Mouse (Mus musculus): Measurements from ENCODE around the gene Zfp870. TPM values are rescaled to one million over a fixed set of nuclear protein-coding genes. Genes with fewer than 3 reads are reported as not detected.
A peak's percentile ranks its signal among the peaks of the same experiment; 100 is the strongest.

Gene Zfp870
- polyA plus RNA-seq (2015; fragmentation: Nextera tagmentation; extraction: Ambion mirVana): 2.9 and 3.0 TPM in 2 replicates

- H3K4me2 ChIP-seq (replicated peaks; ENCODE audit: low read depth): peak within 1 kb of the TSS; percentile 83
- H3K27me3 ChIP-seq (replicated peaks; ENCODE audit: control insufficient read depth, insufficient read depth, low read length): no peaks in the 10 kb centered on the region
- no peaks in the 10 kb centered on the region for H3K9me3 ChIP-seq (ENCODE audit: control insufficient read depth)
- peak within 1 kb of the TSS; percentile 85 for H3K9ac ChIP-seq (ENCODE audit: low read depth, low read length)
- H3K27ac ChIP-seq (ENCODE audit: low read depth, low read length): peak within 1 kb of the TSS; percentile 83
- peaks cover 5% of the 10 kb centered on the region for H3K4me1 ChIP-seq (replicated peaks; ENCODE audit: control insufficient read depth, insufficient read depth, low read length)
- 11% methylated on average over 33 of the region's 33 CpGs for WGBS
- peak; percentile 64 for TF ChIP-seq CTCF (IDR thresholded peaks at IDR 0.05; ENCODE audit: low read depth)
- ATAC-seq: peak; percentile 96
- peaks cover 4% of the 10 kb centered on the region; the same call in 1 of the 2 replicates for H3K36me3 ChIP-seq (ENCODE audit: control insufficient read depth, insufficient read depth)
- peak within 1 kb of the TSS; percentile 86 for H3K4me3 ChIP-seq (ENCODE audit: low read depth, low read length)
These were observed at the start of gene Zfp870 for GRCm38 (mm10) chr17:32891239-32892180. TSS of gene Zfp870 (minus strand) at chr17:32891642.

DNA sequence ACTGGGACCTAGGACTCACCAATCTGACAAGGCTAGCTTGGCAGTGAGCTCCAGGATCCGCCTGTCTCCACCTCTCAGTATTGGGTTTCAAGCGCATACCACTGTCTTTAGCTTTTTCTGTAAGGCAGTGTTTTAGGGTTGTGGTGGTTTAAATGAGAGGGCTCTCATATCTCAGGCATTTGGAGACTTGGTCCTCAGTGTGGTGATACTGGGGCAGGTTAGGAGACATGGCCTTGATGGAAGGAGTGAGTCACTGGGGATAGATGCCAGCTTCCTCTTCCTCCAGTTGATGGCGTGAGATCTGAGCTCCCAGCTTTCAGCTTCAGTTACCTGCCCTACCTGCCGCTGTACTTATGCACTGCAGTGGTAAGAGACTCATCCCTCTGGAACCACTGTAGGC is 48.4 kb upstream of the Zfp870 start:
- no peaks in the 10 kb centered on the region for H3K9me3 ChIP-seq (ENCODE audit: control insufficient read depth)
- H3K4me2 ChIP-seq (replicated peaks; ENCODE audit: low read depth): no peak overlapping the region
- H3K4me3 ChIP-seq (ENCODE audit: low read depth, low read length): no peak overlapping the region
- H3K36me3 ChIP-seq (ENCODE audit: control insufficient read depth, insufficient read depth): peaks cover 7% of the 10 kb centered on the region; the same call in 1 of the 2 replicates
- H3K27me3 ChIP-seq (replicated peaks; ENCODE audit: control insufficient read depth, insufficient read depth, low read length): no peaks in the 10 kb centered on the region
- TF ChIP-seq CTCF (IDR thresholded peaks at IDR 0.05; ENCODE audit: low read depth): no peak
- 89% methylated on average over 4 of the region's 4 CpGs for WGBS
- no peak overlapping the region for H3K27ac ChIP-seq (ENCODE audit: low read depth, low read length)
- no peak for ATAC-seq
- H3K9ac ChIP-seq (ENCODE audit: low read depth, low read length): no peak overlapping the region
- H3K4me1 ChIP-seq (replicated peaks; ENCODE audit: control insufficient read depth, insufficient read depth, low read length): no peaks in the 10 kb centered on the region

- H3K4me3 ChIP-seq (ENCODE audit: low read depth, low read length): no peak overlapping the region
- H3K4me1 ChIP-seq (replicated peaks; ENCODE audit: control insufficient read depth, insufficient read depth, low read length): no peaks in the 10 kb centered on the region; the same call in 1 of the 2 replicates
- no peak for TF ChIP-seq CTCF (IDR thresholded peaks at IDR 0.05; ENCODE audit: low read depth)
- H3K27ac ChIP-seq (ENCODE audit: low read depth, low read length): peak overlapping the region; percentile 75
- peak overlapping the region; percentile 30; the same call in 1 of the 2 replicates for H3K4me2 ChIP-seq (replicated peaks; ENCODE audit: low read depth)
- no peaks in the 10 kb centered on the region for H3K27me3 ChIP-seq (replicated peaks; ENCODE audit: control insufficient read depth, insufficient read depth, low read length)
- H3K36me3 ChIP-seq (ENCODE audit: control insufficient read depth, insufficient read depth): no peaks in the 10 kb centered on the region
- no peak overlapping the region for H3K9ac ChIP-seq (ENCODE audit: low read depth, low read length)
- WGBS: 38% methylated on average over 5 of the region's 5 CpGs
- H3K9me3 ChIP-seq (ENCODE audit: control insufficient read depth): no peaks in the 10 kb centered on the region
- ATAC-seq: peak; percentile 77
These were observed 36.4 kb upstream of the Zfp870 start for GRCm38 (mm10) chr17:32927803-32928202.

DNA sequence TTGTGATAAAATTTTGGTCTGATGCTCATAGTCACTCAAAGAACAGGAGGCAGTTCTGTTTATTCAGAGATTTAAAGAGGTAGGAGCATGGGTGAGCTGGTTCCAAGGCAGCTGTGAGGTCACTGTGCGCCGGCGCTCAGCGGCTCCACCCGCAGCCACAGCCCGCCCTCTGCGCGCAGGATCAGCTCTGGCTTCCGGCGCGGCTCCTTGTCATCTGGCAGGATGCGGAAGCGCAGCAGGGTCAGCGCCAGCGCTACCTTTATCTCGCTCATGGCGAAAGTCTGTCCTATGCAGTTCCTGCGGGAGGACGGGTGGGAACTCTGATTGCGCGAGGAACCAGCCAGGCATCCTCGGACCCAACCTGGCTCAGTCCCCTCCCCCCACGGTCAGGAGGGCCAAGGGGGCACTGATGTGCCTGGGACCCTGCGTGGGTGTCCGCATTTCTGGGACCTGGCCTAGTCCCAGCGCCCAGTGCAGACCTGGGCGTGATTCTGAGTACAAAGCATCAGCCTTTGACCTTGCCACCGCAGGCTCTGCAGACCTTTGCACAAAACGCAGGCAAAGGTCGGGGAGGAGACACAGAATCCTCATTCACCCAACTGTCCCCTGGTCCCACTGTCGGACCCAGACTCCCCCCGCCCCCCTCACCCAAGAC is 33.3 kb upstream of the Zfp870 start:
- 12% methylated on average over 32 of the region's 32 CpGs for WGBS

GRCm38 (mm10) chr17:32923681-32924080 is 32.2 kb upstream of the Zfp870 start:
- no peak for ATAC-seq
- 94% methylated on average over 1 of the region's 1 CpGs for WGBS

More for the DNA sequence above, 33.3 kb upstream of the Zfp870 start:
- H3K9me3 ChIP-seq (ENCODE audit: control insufficient read depth): no peaks in the 10 kb centered on the region
- TF ChIP-seq CTCF (IDR thresholded peaks at IDR 0.05; ENCODE audit: low read depth): no peak
- no peaks in the 10 kb centered on the region for H3K27me3 ChIP-seq (replicated peaks; ENCODE audit: control insufficient read depth, insufficient read depth, low read length)
- peak; percentile 89 for ATAC-seq
- peak overlapping the region; percentile 29 for H3K4me3 ChIP-seq (ENCODE audit: low read depth, low read length)
- peak overlapping the region; percentile 66 for H3K4me2 ChIP-seq (replicated peaks; ENCODE audit: low read depth)
- H3K9ac ChIP-seq (ENCODE audit: low read depth, low read length): peak overlapping the region; percentile 52
- H3K36me3 ChIP-seq (ENCODE audit: control insufficient read depth, insufficient read depth): no peaks in the 10 kb centered on the region
- peak overlapping the region; percentile 76 for H3K27ac ChIP-seq (ENCODE audit: low read depth, low read length)
- no peaks in the 10 kb centered on the region; the same call in 1 of the 2 replicates for H3K4me1 ChIP-seq (replicated peaks; ENCODE audit: control insufficient read depth, insufficient read depth, low read length)

GRCm38 (mm10) chr17:32919123-32919522 is 27.7 kb upstream of the Zfp870 start:
- no peak for TF ChIP-seq CTCF (IDR thresholded peaks at IDR 0.05; ENCODE audit: low read depth)
- WGBS: 22% methylated on average over 2 of the region's 2 CpGs
- Histone ChIP-seq H3K9me3 (ENCODE audit: control insufficient read depth) (no peaks in the 10 kb centered on the region), H3K9ac (ENCODE audit: low read depth, low read length) (no peak overlapping the region), H3K27ac (ENCODE audit: low read depth, low read length) (peak overlapping the region; percentile 77), H3K36me3 (ENCODE audit: control insufficient read depth, insufficient read depth) (no peaks in the 10 kb centered on the region), H3K27me3 (replicated peaks; ENCODE audit: control insufficient read depth, insufficient read depth, low read length) (no peaks in the 10 kb centered on the region), H3K4me2 (replicated peaks; ENCODE audit: low read depth) (no peak overlapping the region), H3K4me3 (ENCODE audit: low read depth, low read length) (no peak overlapping the region), H3K4me1 (replicated peaks; ENCODE audit: control insufficient read depth, insufficient read depth, low read length) (peaks cover 15% of the 10 kb centered on the region)
- peak; percentile 48; the same call in 1 of the 2 replicates for ATAC-seq

More at GRCm38 (mm10) chr17:32923681-32924080, 32.2 kb upstream of the Zfp870 start:
- Histone ChIP-seq H3K4me2 (replicated peaks; ENCODE audit: low read depth) (no peak overlapping the region), H3K9ac (ENCODE audit: low read depth, low read length) (no peak overlapping the region), H3K27ac (ENCODE audit: low read depth, low read length) (no peak overlapping the region), H3K27me3 (replicated peaks; ENCODE audit: control insufficient read depth, insufficient read depth, low read length) (no peaks in the 10 kb centered on the region), H3K4me3 (ENCODE audit: low read depth, low read length) (no peak overlapping the region), H3K36me3 (ENCODE audit: control insufficient read depth, insufficient read depth) (no peaks in the 10 kb centered on the region), H3K9me3 (ENCODE audit: control insufficient read depth) (no peaks in the 10 kb centered on the region), H3K4me1 (replicated peaks; ENCODE audit: control insufficient read depth, insufficient read depth, low read length) (no peaks in the 10 kb centered on the region; the same call in 1 of the 2 replicates)
- no peak for TF ChIP-seq CTCF (IDR thresholded peaks at IDR 0.05; ENCODE audit: low read depth)
